Mouse (Mus musculus) R1 (cell line): ENCODE results near the gene Col5a3.
A peak's percentile ranks its signal among the peaks of the same experiment; 100 is the strongest.

Experiments
- DNase-seq: peaks from one replicate; pipeline ENCODE4 v3.0.0-alpha.2; 2018; ENCODE audit warnings: low read depth, low spot score

Col5a3 gene

GRCm38 (mm10) chr9:20805706-20806105 lies 9.2 kb downstream of the Col5a3 start:
- no peak for DNase-seq

GRCm38 (mm10) chr9:20805159-20805495 lies 9.7 kb downstream of the Col5a3 start:
- no peak for DNase-seq

- peak; percentile 53 for DNase-seq
These were observed 10.4 kb downstream of the Col5a3 start for GRCm38 (mm10) chr9:20804266-20805158.

GRCm38 (mm10) chr9:20794108-20794806 lies 20.6 kb downstream of the Col5a3 start:
- DNase-seq = peak; percentile 16

GRCm38 (mm10) chr9:20790345-20790744 lies 24.5 kb downstream of the Col5a3 start:
- DNase-seq = no peak

GRCm38 (mm10) chr9:20789651-20790050 lies 25.2 kb downstream of the Col5a3 start:
- DNase-seq = no peak

GRCm38 (mm10) chr9:20787992-20788391 lies 26.9 kb downstream of the Col5a3 start:
- peak; percentile 76 for DNase-seq

GRCm38 (mm10) chr9:20785055-20785454 lies 29.8 kb downstream of the Col5a3 start:
- DNase-seq = no peak

- no peak for DNase-seq
These were observed 33.6 kb downstream of the Col5a3 start for GRCm38 (mm10) chr9:20781286-20781685.

GRCm38 (mm10) chr9:20765274-20765673 lies 49.6 kb downstream of the Col5a3 start:
- DNase-seq = no peak

GRCm38 (mm10) chr9:20763099-20763498 lies 51.8 kb downstream of the Col5a3 start:
- DNase-seq = no peak

GRCm38 (mm10) chr9:20762197-20762961 lies 52.5 kb downstream of the Col5a3 start:
- no peak for DNase-seq

- no peak for DNase-seq
These were observed 53.5 kb downstream of the Col5a3 start for GRCm38 (mm10) chr9:20761388-20761787.

GRCm38 (mm10) chr9:20760813-20761212 lies 54.1 kb downstream of the Col5a3 start:
- DNase-seq = peak; percentile 77

- DNase-seq = no peak
These were observed 56.0 kb downstream of the Col5a3 start for GRCm38 (mm10) chr9:20758896-20759295.

GRCm38 (mm10) chr9:20758243-20758642 lies 56.6 kb downstream of the Col5a3 start:
- DNase-seq = no peak

GRCm38 (mm10) chr9:20757087-20757955 lies 57.5 kb downstream of the Col5a3 start:
- DNase-seq = peak; percentile 90

GRCm38 (mm10) chr9:20756081-20756700 lies 58.7 kb downstream of the Col5a3 start:
- DNase-seq = no peak

- DNase-seq = no peak
These were observed 60.5 kb downstream of the Col5a3 start for GRCm38 (mm10) chr9:20754335-20754734.

- DNase-seq = peak; percentile 76
These were observed 63.3 kb downstream of the Col5a3 start for GRCm38 (mm10) chr9:20751477-20752029.
